Mouse (Mus musculus): ENCODE data around the gene Tekt1. TPM values are rescaled to one million over a fixed set of nuclear protein-coding genes. Genes with fewer than 3 reads are reported as not detected.

The Tekt1 gene
- total RNA-seq, 1 experiment: 4.0 TPM

DNA sequence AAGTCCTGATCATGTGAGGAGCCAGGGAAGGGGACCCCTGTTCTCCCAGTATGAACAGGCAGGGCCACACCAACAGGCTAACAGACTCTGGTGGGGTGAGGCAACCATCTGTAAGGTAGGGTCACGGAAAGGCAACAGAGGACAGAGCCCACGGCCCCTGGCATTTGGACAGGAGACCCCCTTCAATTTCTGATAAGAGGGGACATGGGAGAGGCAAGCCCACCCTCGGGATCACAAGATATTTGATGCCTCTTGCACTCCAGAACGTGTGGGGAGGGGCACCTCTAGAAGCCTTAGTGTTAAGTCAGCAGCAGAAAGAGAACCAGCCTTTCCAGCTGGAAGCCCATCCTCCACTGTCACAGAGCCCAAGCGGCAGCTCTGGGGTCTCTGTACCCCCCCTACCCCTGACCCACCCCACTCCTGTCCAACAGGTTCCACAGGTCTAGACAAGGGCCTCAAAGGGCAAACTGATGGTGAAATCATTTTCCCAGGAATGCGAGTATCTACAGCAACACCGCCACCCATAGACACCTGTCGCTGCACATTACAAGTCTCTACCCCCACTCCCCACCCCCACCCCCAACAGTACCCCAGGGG, 43.9 kb upstream of the Tekt1 start:
- H3K4me3 ChIP-seq (ENCODE audit: insufficient read depth in 1 of 2, low read depth in 1 of 2, low read length in 2 of 2, poor library complexity in 1 of 2, severe bottlenecking in 1 of 2): no peak overlapping the region
- peaks cover 20 to 50% of the 10 kb centered on the region in 2 experiments for H3K4me1 ChIP-seq (ENCODE audit: control insufficient read depth in 2 of 2, insufficient read depth in 2 of 2, low read length in 2 of 2, poor library complexity in 1 of 2)
- no peak overlapping the region for H3K9ac ChIP-seq (ENCODE audit: insufficient read depth, low read depth, low read length, poor library complexity, severe bottlenecking)
- H3K27ac ChIP-seq (ENCODE audit: insufficient read depth, low read depth, low read length, poor library complexity, severe bottlenecking): no peak overlapping the region
- TF ChIP-seq HCFC1 (IDR thresholded peaks at IDR 0.05; ENCODE audit: borderline replicate concordance, insufficient read depth, low read length): no peak
- TF ChIP-seq MAFK (IDR thresholded peaks at IDR 0.05; ENCODE audit: insufficient read depth, low read depth, low read length): no peak
- TF ChIP-seq ZC3H11A (IDR thresholded peaks at IDR 0.05; ENCODE audit: borderline replicate concordance, low read depth, low read length): no peak
- TF ChIP-seq ZNF384 (IDR thresholded peaks at IDR 0.05; ENCODE audit: low read depth, low read length): no peak
- no peak for TF ChIP-seq CHD2 (IDR thresholded peaks at IDR 0.05; ENCODE audit: low read depth, low read length)
- H3K9me3 ChIP-seq (ENCODE audit: control insufficient read depth, insufficient read depth, low read depth, low read length): no peaks in the 10 kb centered on the region
- DNase-seq (ENCODE audit: low read depth, low spot score): no peak
- in situ Hi-C loops (cut with MboI; ENCODE audit: low sequenced_read_pairs in 2 of 2, unreplicated experiment in 2 of 2): no loop called here
- H3K36me3 ChIP-seq (ENCODE audit: control insufficient read depth, insufficient read depth, low read length, poor library complexity, severe bottlenecking): peaks cover 2% of the 10 kb centered on the region; the same call in 1 of the 2 replicates

DNA sequence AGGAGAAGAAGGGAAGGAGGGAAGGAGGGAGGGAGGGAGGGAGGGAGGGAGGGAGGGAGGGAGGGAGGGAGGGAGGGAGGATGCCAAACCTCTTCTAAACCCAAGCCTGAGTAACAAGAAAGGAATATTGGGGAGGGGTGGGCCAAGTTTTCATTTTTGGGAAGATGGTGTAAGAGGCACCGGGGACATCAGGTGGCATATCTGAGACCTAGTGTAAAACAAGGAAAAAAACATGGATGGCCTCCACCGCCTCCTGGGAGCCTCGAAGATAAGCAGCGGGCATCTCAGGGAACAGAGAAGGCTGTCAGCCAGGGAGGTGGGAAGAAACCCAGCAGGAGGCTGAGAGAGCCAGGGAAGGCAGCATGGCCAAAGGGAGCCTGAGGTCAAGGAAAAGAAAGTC, 43.3 kb upstream of the Tekt1 start:
- Histone ChIP-seq H3K9ac (ENCODE audit: insufficient read depth, low read depth, low read length, poor library complexity, severe bottlenecking) (no peak overlapping the region), H3K27ac (ENCODE audit: insufficient read depth, low read depth, low read length, poor library complexity, severe bottlenecking) (no peak overlapping the region), H3K4me3 (ENCODE audit: insufficient read depth in 1 of 2, low read depth in 1 of 2, low read length in 2 of 2, poor library complexity in 1 of 2, severe bottlenecking in 1 of 2) (no peak overlapping the region), H3K36me3 (ENCODE audit: control insufficient read depth, insufficient read depth, low read length, poor library complexity, severe bottlenecking) (peaks cover 6% of the 10 kb centered on the region; the same call in 1 of the 2 replicates), H3K4me1 (ENCODE audit: control insufficient read depth in 2 of 2, insufficient read depth in 2 of 2, low read length in 2 of 2, poor library complexity in 1 of 2) (peaks cover 23 to 56% of the 10 kb centered on the region in 2 experiments), H3K9me3 (ENCODE audit: control insufficient read depth, insufficient read depth, low read depth, low read length) (no peaks in the 10 kb centered on the region)
- TF ChIP-seq HCFC1 (IDR thresholded peaks at IDR 0.05; ENCODE audit: borderline replicate concordance, insufficient read depth, low read length) (no peak), MAFK (IDR thresholded peaks at IDR 0.05; ENCODE audit: insufficient read depth, low read depth, low read length) (no peak), ZNF384 (IDR thresholded peaks at IDR 0.05; ENCODE audit: low read depth, low read length) (no peak), CHD2 (IDR thresholded peaks at IDR 0.05; ENCODE audit: low read depth, low read length) (no peak), ZC3H11A (IDR thresholded peaks at IDR 0.05; ENCODE audit: borderline replicate concordance, low read depth, low read length) (no peak)
- in situ Hi-C loops (cut with MboI; ENCODE audit: low sequenced_read_pairs in 2 of 2, unreplicated experiment in 2 of 2): no loop called here
- no peak for DNase-seq (ENCODE audit: low read depth, low spot score)

DNA sequence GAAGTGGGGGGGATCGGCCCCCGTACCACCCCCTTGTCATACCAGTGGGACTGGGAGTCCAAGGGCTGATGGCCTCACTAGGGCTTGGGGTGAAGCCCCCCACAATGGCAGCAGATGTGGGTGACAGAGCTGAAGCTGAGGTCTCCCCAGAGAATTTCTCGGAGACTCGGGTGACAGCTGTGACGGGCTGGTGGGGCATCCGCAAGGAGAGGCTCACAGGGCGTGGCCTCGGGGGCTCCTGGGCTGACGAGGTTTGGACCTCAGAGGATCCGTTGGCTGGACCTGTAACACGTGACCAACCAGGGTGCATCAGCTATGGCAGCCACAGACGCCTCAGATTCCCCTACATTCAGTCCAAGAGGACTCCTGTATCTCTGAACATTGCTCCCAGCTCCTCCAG, 40.7 kb upstream of the Tekt1 start:
- no peak overlapping the region for H3K9ac ChIP-seq (ENCODE audit: insufficient read depth, low read depth, low read length, poor library complexity, severe bottlenecking)
- H3K9me3 ChIP-seq (ENCODE audit: control insufficient read depth, insufficient read depth, low read depth, low read length): no peaks in the 10 kb centered on the region
- in situ Hi-C loops (cut with MboI; ENCODE audit: low sequenced_read_pairs in 2 of 2, unreplicated experiment in 2 of 2): no loop called here
- H3K36me3 ChIP-seq (ENCODE audit: control insufficient read depth, insufficient read depth, low read length, poor library complexity, severe bottlenecking): peaks cover 26% of the 10 kb centered on the region
- no peak overlapping the region for H3K4me3 ChIP-seq (ENCODE audit: insufficient read depth in 1 of 2, low read depth in 1 of 2, low read length in 2 of 2, poor library complexity in 1 of 2, severe bottlenecking in 1 of 2)
- no peak overlapping the region for H3K27ac ChIP-seq (ENCODE audit: insufficient read depth, low read depth, low read length, poor library complexity, severe bottlenecking)
- no peak for TF ChIP-seq CHD2 (IDR thresholded peaks at IDR 0.05; ENCODE audit: low read depth, low read length)
- TF ChIP-seq HCFC1 (IDR thresholded peaks at IDR 0.05; ENCODE audit: borderline replicate concordance, insufficient read depth, low read length): no peak
- no peak for TF ChIP-seq ZNF384 (IDR thresholded peaks at IDR 0.05; ENCODE audit: low read depth, low read length)
- no peak for TF ChIP-seq MAFK (IDR thresholded peaks at IDR 0.05; ENCODE audit: insufficient read depth, low read depth, low read length)
- TF ChIP-seq ZC3H11A (IDR thresholded peaks at IDR 0.05; ENCODE audit: borderline replicate concordance, low read depth, low read length): no peak
- no peak for DNase-seq (ENCODE audit: low read depth, low spot score)
- H3K4me1 ChIP-seq (ENCODE audit: control insufficient read depth in 2 of 2, insufficient read depth in 2 of 2, low read length in 2 of 2, poor library complexity in 1 of 2): peaks cover 17 to 63% of the 10 kb centered on the region in 2 experiments

DNA sequence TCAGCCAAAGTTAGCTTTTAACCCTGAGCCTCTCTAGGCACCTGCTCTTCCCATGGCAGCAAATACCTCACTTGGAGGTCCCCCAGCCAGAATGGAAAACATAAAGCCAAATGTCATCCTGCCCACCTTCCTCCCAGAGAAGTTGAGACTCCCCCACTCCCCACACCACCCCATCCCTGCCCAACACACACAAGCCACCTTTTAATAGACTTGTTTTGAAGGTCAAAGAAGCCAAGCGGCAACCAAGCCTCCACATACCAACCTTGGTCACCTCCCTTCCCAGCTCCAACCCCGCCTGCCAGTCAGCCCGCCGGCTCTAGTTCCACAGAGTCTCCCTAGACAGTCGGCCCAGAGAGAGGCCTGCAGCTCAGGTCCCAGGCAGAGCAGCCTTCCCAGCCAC, 39.8 kb upstream of the Tekt1 start:
- in situ Hi-C loops (cut with MboI; ENCODE audit: low sequenced_read_pairs in 2 of 2, unreplicated experiment in 2 of 2): no loop called here
- Histone ChIP-seq H3K36me3 (ENCODE audit: control insufficient read depth, insufficient read depth, low read length, poor library complexity, severe bottlenecking) (peaks cover 31% of the 10 kb centered on the region), H3K9ac (ENCODE audit: insufficient read depth, low read depth, low read length, poor library complexity, severe bottlenecking) (no peak overlapping the region), H3K4me3 (ENCODE audit: insufficient read depth in 1 of 2, low read depth in 1 of 2, low read length in 2 of 2, poor library complexity in 1 of 2, severe bottlenecking in 1 of 2) (peak overlapping the region in 1 of 2 experiments; percentile 45; a peak in 2 of 4 replicates), H3K27ac (ENCODE audit: insufficient read depth, low read depth, low read length, poor library complexity, severe bottlenecking) (peak overlapping the region; percentile 24; the same call in 1 of the 2 replicates), H3K9me3 (ENCODE audit: control insufficient read depth, insufficient read depth, low read depth, low read length) (no peaks in the 10 kb centered on the region), H3K4me1 (ENCODE audit: control insufficient read depth in 2 of 2, insufficient read depth in 2 of 2, low read length in 2 of 2, poor library complexity in 1 of 2) (peaks cover 16 to 55% of the 10 kb centered on the region in 2 experiments)
- no peak for TF ChIP-seq HCFC1 (IDR thresholded peaks at IDR 0.05; ENCODE audit: borderline replicate concordance, insufficient read depth, low read length)
- TF ChIP-seq ZNF384 (IDR thresholded peaks at IDR 0.05; ENCODE audit: low read depth, low read length): no peak
- no peak for TF ChIP-seq MAFK (IDR thresholded peaks at IDR 0.05; ENCODE audit: insufficient read depth, low read depth, low read length)
- TF ChIP-seq ZC3H11A (IDR thresholded peaks at IDR 0.05; ENCODE audit: borderline replicate concordance, low read depth, low read length): no peak
- no peak for TF ChIP-seq CHD2 (IDR thresholded peaks at IDR 0.05; ENCODE audit: low read depth, low read length)
- peak; percentile 45 for DNase-seq (ENCODE audit: low read depth, low spot score)

All from ES-E14 (cell line).